Mouse (Mus musculus) right cerebral cortex, postnatal 25 days (tissue): ENCODE results near the gene Mllt11.

Experiments used
- DNase-seq: peaks from one replicate; pipeline ENCODE4 v3.0.0; 2022

The Mllt11 gene

GRCm38 (mm10) chr3:95243086-95243485 lies 11.1 kb upstream of the Mllt11 start:
- no peak for DNase-seq

DNA sequence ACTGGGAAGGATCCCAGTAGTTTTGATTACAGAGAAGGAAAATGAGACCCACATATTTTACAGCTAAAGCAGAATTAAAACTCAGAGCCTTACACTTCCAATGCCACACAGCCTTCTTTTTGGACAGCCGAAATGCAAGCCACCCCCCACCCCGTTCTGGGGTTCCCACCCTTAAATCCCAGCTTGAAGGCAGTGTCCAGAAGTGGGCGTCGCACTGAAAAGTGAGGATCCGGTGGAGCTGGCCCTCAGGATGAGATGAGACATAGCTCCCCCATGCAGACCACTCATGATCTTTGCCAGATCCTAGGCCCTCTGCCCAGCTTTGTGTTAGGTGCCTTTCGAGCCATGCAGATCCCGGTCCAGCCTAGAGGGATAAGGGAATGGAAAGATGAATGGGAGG lies 9.5 kb upstream of the Mllt11 start, which contains the start of gene Gm128:
TSS of gene Gm128 (minus strand) at position 101 of the 400 bp plus-strand sequence.
- DNase-seq, result no peak

- DNase-seq, result no peak
These were observed 8.9 kb upstream of the Mllt11 start for GRCm38 (mm10) chr3:95240900-95241299.

GRCm38 (mm10) chr3:95239971-95240370 lies 8.0 kb upstream of the Mllt11 start:
- DNase-seq, result no peak

DNA sequence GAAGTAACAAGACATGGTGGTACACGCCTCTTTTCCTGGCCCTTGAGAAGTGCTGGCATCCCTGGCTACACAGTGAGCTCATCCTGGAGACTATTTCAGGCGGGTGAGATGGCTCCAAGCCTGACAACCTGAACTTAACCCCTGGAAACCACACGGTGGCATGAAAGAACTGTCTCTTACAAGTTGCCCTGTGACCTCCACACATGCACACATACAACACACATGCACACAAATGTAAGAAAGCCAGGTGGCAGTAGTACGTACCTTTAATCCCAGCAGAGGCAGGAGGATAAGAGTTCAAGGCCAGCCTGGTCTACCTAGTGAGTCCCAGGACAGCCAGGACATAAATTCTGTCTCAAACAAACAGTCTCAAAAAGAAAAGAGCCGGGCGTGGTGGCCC lies 7.1 kb upstream of the Mllt11 start:
- no peak for DNase-seq

GRCm38 (mm10) chr3:95237541-95238099 lies 5.6 kb upstream of the Mllt11 start:
- no peak for DNase-seq

DNA sequence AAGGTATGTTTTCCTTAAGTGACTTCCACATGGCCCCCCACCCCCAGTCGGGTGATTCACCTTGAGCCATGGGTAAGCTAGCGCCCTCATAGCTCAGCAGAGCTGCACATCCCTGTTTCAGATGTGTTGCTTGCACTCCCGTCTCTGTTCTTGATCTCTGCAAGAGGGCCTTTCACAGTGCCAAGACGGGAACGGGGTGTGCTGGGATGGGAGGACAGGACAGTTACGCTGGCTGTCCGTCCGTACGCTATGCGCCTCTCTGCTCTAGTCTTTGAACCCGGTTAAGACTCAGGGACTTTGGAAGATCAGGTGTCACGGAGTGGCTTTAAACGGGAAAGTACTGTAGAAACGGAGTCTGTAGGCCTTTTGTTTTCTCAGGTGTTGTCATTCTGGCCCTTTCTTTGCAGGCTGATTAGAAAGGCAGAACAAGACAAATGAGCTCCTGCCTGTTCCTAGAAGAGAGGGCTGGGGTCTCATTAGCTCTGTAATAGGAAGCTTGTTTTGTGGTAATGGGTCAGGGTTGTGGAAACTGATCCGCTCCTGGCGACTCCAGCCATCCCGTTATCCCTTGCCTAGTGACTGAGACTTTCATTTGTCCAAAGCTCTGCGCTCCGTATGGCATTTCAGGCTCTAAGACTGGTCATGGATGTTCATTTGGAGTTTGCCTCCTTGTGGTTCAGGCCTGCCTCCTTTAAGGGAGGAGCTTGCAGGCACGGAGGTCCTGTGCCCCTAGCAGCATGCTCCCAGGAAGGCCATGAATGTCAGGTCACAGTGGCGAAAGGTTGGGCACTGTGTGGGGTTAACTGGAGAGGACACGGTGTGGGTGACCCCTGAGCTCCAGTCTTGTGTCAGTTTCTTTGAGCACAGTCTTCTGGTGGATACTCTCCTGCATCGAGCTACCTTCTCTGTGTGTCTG lies 3.7 kb upstream of the Mllt11 start:
- DNase-seq, result no peak

GRCm38 (mm10) chr3:95233303-95233980 lies 1.5 kb upstream of the Mllt11 start:
- DNase-seq, result no peak

DNA sequence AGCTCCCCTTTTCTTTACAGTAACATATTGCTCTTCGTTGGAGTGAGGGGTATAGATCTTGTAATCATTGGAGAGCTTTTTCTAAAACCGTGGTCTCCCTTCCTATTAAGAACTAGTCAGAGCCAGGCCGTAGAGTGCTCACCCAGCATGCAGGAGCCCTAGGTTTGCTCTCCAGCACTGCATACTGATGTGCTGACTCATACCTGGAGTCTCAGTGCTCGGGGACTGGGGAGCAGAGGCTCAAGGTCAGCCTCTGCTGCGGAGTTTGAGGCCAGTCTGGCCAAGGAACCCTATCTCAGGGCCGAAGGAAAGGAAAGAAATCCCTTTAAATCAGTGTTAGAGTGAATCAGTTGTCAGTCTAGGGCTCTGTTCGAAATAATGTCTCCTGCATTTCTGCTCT lies 800 bp upstream of the Mllt11 start:
- DNase-seq, result no peak

- DNase-seq, result no peak
These were observed 1.3 kb downstream of the Mllt11 start for GRCm38 (mm10) chr3:95230495-95231297.

- DNase-seq, result peak; percentile 47
These were observed 2.0 kb downstream of the Mllt11 start for GRCm38 (mm10) chr3:95229781-95230494.

DNA sequence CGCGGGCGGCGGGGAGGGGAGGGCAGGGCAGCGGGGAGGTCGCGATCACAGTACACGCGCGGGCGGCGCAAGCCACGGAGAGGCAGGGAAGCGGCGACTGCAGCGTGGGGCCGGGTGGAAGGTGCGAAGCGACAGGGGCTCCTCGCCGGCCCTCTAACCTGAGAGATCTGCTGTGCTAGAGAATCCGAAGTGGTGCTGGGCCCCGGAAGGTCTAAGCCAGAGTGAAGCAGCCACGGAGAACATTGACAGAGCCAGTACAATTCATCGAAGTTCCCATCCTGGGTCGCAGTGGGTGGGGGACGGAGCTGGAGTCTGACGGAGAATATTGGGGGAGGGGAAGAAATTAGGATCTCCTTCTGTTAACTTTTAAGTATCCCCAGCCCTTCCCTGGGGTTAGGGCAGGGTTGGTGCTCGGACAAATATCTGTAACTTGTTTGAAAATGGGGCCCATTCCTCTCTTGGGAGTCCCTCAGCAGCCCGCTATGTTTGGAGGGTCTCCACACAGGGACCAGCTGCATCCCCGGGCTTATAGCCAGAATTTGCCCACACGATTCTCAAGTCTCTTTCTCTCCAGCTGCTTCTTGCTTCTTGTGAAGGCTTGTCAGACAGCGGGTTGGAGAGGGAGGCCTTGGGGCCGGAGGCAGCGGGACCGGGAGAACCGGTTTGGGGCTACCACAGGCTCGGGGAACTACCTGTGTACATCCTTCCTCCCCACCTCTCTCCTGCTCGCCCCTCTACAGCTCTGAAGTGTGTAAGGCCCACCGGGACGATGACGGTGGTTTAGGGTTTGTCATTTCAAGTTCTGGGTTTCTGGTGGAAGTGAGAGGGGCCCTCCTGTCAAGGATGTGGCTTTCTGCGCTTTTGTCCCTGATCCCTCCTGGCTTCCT lies 2.8 kb downstream of the Mllt11 start:
- peak; percentile 62 for DNase-seq

GRCm38 (mm10) chr3:95228148-95228893 lies 3.6 kb downstream of the Mllt11 start, which contains the start of gene Cdc42se1:
Gene Cdc42se1, plus strand, starts transcription at chr3:95228732.
- DNase-seq, result peak; percentile 89

DNA sequence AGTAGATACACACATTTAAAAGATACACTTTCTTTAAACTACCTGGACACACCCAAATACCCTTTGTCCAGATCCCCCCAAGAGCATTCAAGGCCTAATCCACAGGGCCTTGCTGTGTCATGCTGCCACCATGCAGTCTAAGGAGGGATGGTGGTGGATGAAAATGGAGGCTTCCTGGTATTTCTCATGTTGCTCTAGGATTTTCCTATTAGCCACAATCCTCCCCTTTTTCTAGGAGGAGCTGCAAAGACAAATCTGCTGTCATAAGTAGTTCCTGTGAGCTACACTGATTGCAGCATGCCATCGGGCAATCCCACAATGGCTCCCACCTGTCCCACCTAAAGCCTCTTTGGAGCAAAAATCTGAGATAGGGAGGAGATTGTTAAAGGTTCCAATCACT lies 4.8 kb downstream of the Mllt11 start:
- DNase-seq, result no peak

DNA sequence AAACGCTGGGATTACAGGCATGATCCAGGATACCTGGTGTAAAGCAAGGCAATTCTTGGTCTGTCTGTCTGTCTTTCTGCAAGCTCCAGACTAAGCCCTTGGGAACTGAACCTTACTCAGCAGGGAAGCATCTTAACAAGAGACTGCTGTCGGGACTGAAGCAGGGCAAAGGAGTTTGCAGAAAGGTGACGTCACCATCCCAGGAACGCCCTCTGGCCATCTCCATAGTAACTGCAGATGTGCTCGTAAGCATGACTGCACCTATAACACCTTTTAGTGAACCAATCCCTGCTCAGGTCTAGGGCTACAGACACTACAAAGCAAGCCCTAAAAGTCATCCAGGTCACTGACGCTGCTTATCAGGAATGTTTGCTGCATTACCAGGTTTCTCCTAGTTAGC lies 7.7 kb downstream of the Mllt11 start:
- no peak for DNase-seq

DNA sequence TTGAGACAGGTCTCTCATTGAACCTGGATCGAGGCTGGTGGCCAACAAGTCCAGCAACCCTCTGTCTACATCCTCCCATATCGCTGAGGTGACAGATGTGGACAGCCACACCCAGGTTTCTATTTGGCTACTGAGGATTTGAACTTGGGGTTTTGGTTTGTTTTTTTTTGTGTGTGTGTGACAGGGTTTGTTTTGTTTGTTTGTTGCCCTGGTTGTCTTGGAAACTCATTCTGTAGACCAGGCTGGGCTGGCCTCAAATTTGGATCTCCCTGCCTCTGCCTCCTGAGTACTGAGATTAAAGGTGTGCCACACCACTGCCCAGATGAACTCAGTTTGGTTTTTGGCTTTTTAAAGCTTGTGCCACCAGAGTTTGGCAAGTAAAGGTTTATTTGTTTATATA lies 8.9 kb downstream of the Mllt11 start:
- no peak for DNase-seq

DNA sequence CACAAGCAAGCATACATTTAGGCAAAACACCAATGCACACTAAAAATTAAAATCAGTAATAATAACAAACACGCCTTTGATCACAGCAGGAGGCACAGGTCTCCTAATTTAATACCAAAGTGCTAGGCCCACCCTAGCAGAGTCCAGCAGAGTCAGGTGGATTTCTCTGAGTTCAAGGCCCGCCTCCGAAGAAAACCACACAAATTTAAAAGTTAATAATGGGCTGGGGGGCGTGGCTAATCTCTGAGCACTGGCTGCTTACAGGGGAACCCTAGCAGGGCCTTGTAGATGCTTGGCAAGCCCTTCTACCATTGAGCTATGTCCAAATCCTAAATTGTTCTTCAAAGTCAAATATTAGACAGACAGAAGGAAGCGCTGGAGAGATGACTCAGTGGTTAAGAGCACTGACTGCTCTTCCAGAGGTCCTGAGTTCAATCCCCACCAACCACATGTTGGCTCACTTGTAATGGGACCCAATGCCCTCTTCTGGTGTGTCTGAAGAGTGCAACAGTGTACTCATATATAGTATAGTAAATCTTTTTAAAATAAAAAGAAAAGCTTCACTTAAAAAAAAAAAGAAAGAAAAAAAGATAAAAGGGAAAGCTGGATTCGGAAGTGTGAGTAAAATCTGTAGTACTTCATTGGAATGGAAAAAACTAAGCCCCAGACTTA lies 13.4 kb downstream of the Mllt11 start:
- no peak for DNase-seq

- DNase-seq, result peak; percentile 86
These were observed 14.5 kb downstream of the Mllt11 start, which contains the start of gene Gabpb2 for GRCm38 (mm10) chr3:95217255-95218134. Gene Gabpb2, minus strand, starts transcription at chr3:95217916.
